Mouse (Mus musculus): ENCODE data around the gene Ngef. TPM values are rescaled to one million over a fixed set of nuclear protein-coding genes. Genes with fewer than 3 reads are reported as not detected.

Gene Ngef
- polyA plus RNA-seq, 1 experiment from 2014 or later = 3.8 TPM

DNA sequence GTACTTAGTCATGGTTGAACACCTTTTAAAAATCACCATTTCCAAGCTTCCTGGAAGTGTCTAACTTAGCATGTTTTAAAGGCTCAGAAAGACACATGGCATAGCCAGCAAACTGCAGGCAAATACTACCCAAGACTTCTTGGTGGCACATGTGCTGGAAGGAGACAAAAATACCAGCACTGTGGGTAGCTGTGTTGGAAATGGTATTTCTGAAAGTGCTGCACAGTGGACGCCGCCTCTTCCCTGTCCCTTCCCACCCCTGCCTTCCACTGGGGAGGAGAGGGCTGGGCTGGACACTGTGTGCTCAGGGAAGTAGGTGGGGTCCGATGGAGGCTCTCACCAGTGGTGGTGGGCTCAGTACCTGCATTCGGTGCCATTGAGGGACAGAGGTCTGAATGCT is 68.1 kb downstream of the Ngef start:
- WGBS = 85% methylated on average over 4 of the region's 4 CpGs
- H3K27ac ChIP-seq (ENCODE audit: low read length) = no peak overlapping the region
- no peak for TF ChIP-seq EP300 (IDR thresholded peaks at IDR 0.05)
- no peaks in the 10 kb centered on the region for H3K36me3 ChIP-seq (ENCODE audit: insufficient read depth, low read length)
- no peak overlapping the region for H3K4me3 ChIP-seq (ENCODE audit: low read depth, low read length)
- no peak for DNase-seq (ENCODE audit: low spot score)
- peaks cover 13% of the 10 kb centered on the region for H3K27me3 ChIP-seq (replicated peaks; ENCODE audit: insufficient read depth, low read length)
- H3K9me3 ChIP-seq (ENCODE audit: low read length) = no peaks in the 10 kb centered on the region
- no peak for ATAC-seq
- no peak overlapping the region for H3K4me2 ChIP-seq (replicated peaks; ENCODE audit: low read depth, low read length)
- H3K9ac ChIP-seq (replicated peaks; ENCODE audit: low read depth) = no peak overlapping the region
- peaks cover 8% of the 10 kb centered on the region; the same call in 1 of the 2 replicates for H3K4me1 ChIP-seq (ENCODE audit: insufficient read depth, low read depth, low read length)

DNA sequence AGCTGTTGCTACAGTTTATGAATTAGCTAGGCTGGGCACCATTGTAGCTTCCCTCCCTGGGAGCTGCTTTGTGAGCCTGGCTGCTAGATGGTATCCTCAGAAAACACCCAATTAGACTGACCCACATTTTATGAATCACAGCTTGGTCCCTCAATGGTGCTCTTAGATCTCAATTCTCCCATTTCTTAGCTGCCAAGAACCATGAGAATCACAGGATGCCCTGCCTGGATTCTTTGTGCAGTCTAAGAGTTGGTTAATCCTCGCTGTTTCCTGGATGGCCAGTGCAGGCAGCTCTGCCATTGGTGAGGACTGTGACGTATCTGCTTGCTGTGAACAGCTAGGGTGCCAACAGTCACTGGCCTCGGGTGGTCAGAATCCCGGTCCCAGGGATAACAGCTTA is 80.1 kb downstream of the Ngef start:
- WGBS = 51% methylated on average over 4 of the region's 4 CpGs
- no peak overlapping the region for H3K27ac ChIP-seq (ENCODE audit: low read length)
- no peak for TF ChIP-seq CTCF (IDR thresholded peaks at IDR 0.05)
- TF ChIP-seq EP300 (IDR thresholded peaks at IDR 0.05) = no peak

DNA sequence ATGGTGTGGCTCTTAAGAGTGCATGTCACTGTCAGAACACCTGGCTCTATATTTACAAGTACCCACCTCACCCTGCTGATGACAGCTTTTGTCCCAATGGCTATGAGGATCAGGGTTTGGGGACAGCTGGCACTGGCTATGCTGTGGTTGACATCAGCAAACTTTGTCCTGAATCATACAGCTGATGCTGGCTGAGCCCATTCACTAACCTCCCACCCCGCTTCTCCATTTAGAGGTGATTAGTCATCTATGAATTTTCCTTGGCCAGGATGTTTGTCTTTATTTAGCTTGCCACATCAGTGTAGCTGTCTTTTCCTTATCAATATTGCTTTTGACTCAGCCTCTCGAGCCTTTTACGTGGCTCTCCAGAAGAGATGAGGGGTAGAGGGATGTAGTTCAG is 81.4 kb downstream of the Ngef start:
- Histone ChIP-seq H3K4me1 (ENCODE audit: insufficient read depth, low read depth, low read length) (no peaks in the 10 kb centered on the region), H3K27me3 (replicated peaks; ENCODE audit: insufficient read depth, low read length) (no peaks in the 10 kb centered on the region), H3K9ac (replicated peaks; ENCODE audit: low read depth) (no peak overlapping the region), H3K4me2 (replicated peaks; ENCODE audit: low read depth, low read length) (no peak overlapping the region), H3K9me3 (ENCODE audit: low read length) (no peaks in the 10 kb centered on the region), H3K27ac (ENCODE audit: low read length) (no peak overlapping the region), H3K4me3 (ENCODE audit: low read depth, low read length) (no peak overlapping the region), H3K36me3 (ENCODE audit: insufficient read depth, low read length) (no peaks in the 10 kb centered on the region)
- TF ChIP-seq CTCF (IDR thresholded peaks at IDR 0.05) = no peak
- no peak for TF ChIP-seq EP300 (IDR thresholded peaks at IDR 0.05)
- no peak for DNase-seq (ENCODE audit: low spot score)
- no peak for ATAC-seq
- WGBS = 59% methylated on average over 3 of the region's 3 CpGs

More for the DNA sequence above, 80.1 kb downstream of the Ngef start:
- Histone ChIP-seq H3K4me2 (replicated peaks; ENCODE audit: low read depth, low read length) (no peak overlapping the region), H3K4me1 (ENCODE audit: insufficient read depth, low read depth, low read length) (no peaks in the 10 kb centered on the region), H3K9me3 (ENCODE audit: low read length) (no peaks in the 10 kb centered on the region), H3K4me3 (ENCODE audit: low read depth, low read length) (no peak overlapping the region), H3K36me3 (ENCODE audit: insufficient read depth, low read length) (no peaks in the 10 kb centered on the region), H3K9ac (replicated peaks; ENCODE audit: low read depth) (no peak overlapping the region), H3K27me3 (replicated peaks; ENCODE audit: insufficient read depth, low read length) (no peaks in the 10 kb centered on the region)
- ATAC-seq (no peak), DNase-seq (ENCODE audit: low spot score) (no peak)

DNA sequence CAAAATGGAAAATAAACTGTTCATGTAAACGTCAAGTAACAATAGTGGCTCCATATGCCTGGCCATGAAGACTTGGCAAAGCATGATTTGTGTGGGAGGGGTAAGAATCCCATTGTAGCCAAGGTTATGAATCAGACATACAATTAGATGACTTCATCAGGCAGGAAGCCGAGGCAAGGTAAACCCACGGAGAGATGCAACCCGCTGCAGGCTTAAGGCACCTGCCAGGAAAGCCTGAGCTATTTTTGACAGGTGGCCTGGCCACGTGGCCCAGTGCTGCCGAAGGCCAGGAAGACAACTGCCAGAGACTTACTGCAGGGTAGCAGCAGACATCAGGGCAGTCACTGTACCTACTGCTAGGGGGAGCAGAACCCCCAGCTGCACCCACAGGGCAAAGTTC is 87.3 kb downstream of the Ngef start:
- ATAC-seq (no peak), DNase-seq (ENCODE audit: low spot score) (no peak)
- no peaks in the 10 kb centered on the region for H3K36me3 ChIP-seq (ENCODE audit: insufficient read depth, low read length)
- TF ChIP-seq EP300 (IDR thresholded peaks at IDR 0.05) (no peak), CTCF (IDR thresholded peaks at IDR 0.05) (no peak)
- 53% methylated on average over 6 of the region's 6 CpGs for WGBS
- H3K4me2 ChIP-seq (replicated peaks; ENCODE audit: low read depth, low read length) = no peak overlapping the region
- no peak overlapping the region for H3K4me3 ChIP-seq (ENCODE audit: low read depth, low read length)
- H3K27ac ChIP-seq (ENCODE audit: low read length) = no peak overlapping the region
- no peaks in the 10 kb centered on the region for H3K4me1 ChIP-seq (ENCODE audit: insufficient read depth, low read depth, low read length)
- H3K9me3 ChIP-seq (ENCODE audit: low read length) = no peaks in the 10 kb centered on the region
- no peaks in the 10 kb centered on the region for H3K27me3 ChIP-seq (replicated peaks; ENCODE audit: insufficient read depth, low read length)
- no peak overlapping the region for H3K9ac ChIP-seq (replicated peaks; ENCODE audit: low read depth)

DNA sequence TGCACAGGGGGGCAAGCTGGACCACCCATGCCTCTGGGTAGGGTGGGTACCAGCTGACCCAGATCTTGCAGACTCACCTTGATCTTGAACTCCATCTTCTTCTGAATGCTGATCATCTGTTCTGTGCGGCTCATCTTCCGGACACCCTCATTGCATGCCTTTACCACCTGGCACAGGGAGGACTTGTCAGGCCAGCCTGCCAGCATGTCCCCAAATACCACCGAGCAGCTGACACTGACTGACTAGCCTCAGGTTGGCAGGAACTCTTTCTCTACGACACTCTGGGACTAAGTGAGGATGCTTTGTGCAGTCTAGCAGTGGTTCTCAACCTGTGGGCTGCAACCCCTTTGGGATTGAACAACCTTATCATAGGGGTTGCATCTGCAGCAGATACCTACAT is 91.1 kb downstream of the Ngef start:
- no peaks in the 10 kb centered on the region for H3K27me3 ChIP-seq (replicated peaks; ENCODE audit: insufficient read depth, low read length)
- WGBS = 80% methylated on average over 4 of the region's 4 CpGs

DNA sequence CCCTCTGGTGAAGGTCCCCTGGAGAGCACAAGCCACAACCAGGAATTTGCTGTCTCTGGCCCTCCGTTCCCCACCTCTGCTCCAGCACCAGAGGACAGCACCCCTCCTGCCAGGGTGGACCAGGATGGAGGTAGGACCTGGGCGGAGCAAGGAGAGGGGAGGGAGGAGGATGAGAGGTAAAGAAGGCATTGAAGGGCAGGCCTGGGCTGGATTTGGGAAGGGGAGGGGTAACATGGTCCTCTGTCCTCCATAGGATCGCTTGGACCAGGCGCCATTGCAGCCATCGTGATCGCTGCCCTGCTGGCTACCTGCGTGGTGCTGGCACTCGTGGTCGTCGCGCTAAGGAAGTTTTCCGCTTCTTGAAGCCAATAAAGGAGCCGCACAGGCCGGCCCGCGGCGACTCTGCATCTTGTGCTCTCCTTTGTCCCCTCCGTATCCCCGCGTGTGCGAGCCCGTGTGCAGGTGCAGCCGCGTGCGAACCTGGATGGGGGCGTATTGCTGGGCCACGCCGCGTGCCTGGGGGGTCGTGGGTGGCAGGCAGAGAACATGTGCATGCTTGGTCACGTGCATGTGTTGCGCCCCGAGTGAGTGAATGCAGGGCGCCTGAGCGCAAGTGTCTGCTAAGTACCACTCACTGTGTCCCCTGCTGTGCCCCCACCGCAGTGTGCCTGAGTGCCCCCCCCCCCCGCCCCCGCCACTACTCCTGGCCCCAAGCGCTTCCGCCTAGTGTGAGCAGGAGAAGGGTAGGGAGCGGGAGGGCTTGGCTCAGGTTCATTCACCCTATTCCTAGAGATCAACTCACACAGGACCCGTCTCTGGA is 98.4 kb downstream of the Ngef start:
- Histone ChIP-seq H3K4me2 (replicated peaks; ENCODE audit: low read depth, low read length) (peak overlapping the region; percentile 28; the same call in 1 of the 2 replicates), H3K9me3 (ENCODE audit: low read length) (no peaks in the 10 kb centered on the region), H3K9ac (replicated peaks; ENCODE audit: low read depth) (no peak overlapping the region), H3K36me3 (ENCODE audit: insufficient read depth, low read length) (no peaks in the 10 kb centered on the region), H3K27ac (ENCODE audit: low read length) (no peak overlapping the region), H3K4me3 (ENCODE audit: low read depth, low read length) (no peak overlapping the region), H3K4me1 (ENCODE audit: insufficient read depth, low read depth, low read length) (no peaks in the 10 kb centered on the region), H3K27me3 (replicated peaks; ENCODE audit: insufficient read depth, low read length) (no peaks in the 10 kb centered on the region)
- peak; percentile 28 for ATAC-seq
- TF ChIP-seq EP300 (IDR thresholded peaks at IDR 0.05) (no peak), CTCF (IDR thresholded peaks at IDR 0.05) (no peak)
- WGBS = 5% methylated on average over 36 of the region's 42 CpGs
- DNase-seq (ENCODE audit: low spot score) = no peak

More for the DNA sequence above, 91.1 kb downstream of the Ngef start:
- Histone ChIP-seq H3K27ac (ENCODE audit: low read length) (no peak overlapping the region), H3K9ac (replicated peaks; ENCODE audit: low read depth) (no peak overlapping the region), H3K4me3 (ENCODE audit: low read depth, low read length) (no peak overlapping the region), H3K4me1 (ENCODE audit: insufficient read depth, low read depth, low read length) (no peaks in the 10 kb centered on the region), H3K4me2 (replicated peaks; ENCODE audit: low read depth, low read length) (no peak overlapping the region), H3K36me3 (ENCODE audit: insufficient read depth, low read length) (no peaks in the 10 kb centered on the region), H3K9me3 (ENCODE audit: low read length) (no peaks in the 10 kb centered on the region)
- ATAC-seq (no peak), DNase-seq (ENCODE audit: low spot score) (no peak)
- TF ChIP-seq CTCF (IDR thresholded peaks at IDR 0.05) (no peak), EP300 (IDR thresholded peaks at IDR 0.05) (no peak)
